Mouse (Mus musculus) ES-Bruce4 (cell line): ENCODE measurements around the gene Zfp282.

Experiments
- CTCF ChIP-seq: IDR thresholded peaks from one replicate; pipeline ENCODE4 v1.8.1; 2011; ENCODE audit warnings: low read depth, low read length
- EP300 ChIP-seq: IDR thresholded peaks from 2 replicates; pipeline ENCODE4 v1.6.1; 2011; ENCODE audit warnings: low read depth, low read length; ENCODE audit not compliant: insufficient read depth
- POLR2A ChIP-seq: IDR thresholded peaks from one replicate; pipeline ENCODE4 v1.8.1; 2011; ENCODE audit warnings: low read length; ENCODE audit not compliant: insufficient read depth

GRCm38 (mm10) chr6:47954425-47954824 lies 77.4 kb downstream of the Zfp282 start:
- TF ChIP-seq CTCF (no peak), POLR2A (no peak), EP300 (no peak)
